Mouse (Mus musculus) neural tube, embryonic 12.5 days (tissue): ENCODE data around the gene Armcx5. TPM values are rescaled to one million over a fixed set of nuclear protein-coding genes. Genes with fewer than 3 reads are reported as not detected.
A peak's percentile ranks its signal among the peaks of the same experiment; 100 is the strongest.
"Not testable (repeated sequence)": the region's sequence is repeated elsewhere in the genome, so short reads cannot be mapped to it uniquely, and the experiment has no call there.

Experiments used
- ATAC-seq: fragments of 200-750 bp; cut with Nextera tagmentation; 2 replicates; pipeline ENCODE4 v1.8.0; 2017; ENCODE audit warnings: low read depth, mild to moderate bottlenecking, moderate TSS enrichment, moderate library complexity; ENCODE audit not compliant: low FRiP score
- H3K27ac ChIP-seq: fragments of 300-500 bp; sonication (generic); 2 replicates; pipeline ENCODE4 v1.5.1; 2016
- H3K27me3 ChIP-seq: fragments of 300-500 bp; sonication (generic); replicated peaks from 2 replicates; pipeline ENCODE4 v1.6.1; 2016; ENCODE audit warnings: mild to moderate bottlenecking
- H3K36me3 ChIP-seq: fragments of 300-500 bp; sonication (generic); 2 replicates; pipeline ENCODE4 v1.6.1; 2016; ENCODE audit warnings: mild to moderate bottlenecking
- H3K4me1 ChIP-seq: fragments of 300-500 bp; sonication (generic); 2 replicates; pipeline ENCODE4 v1.6.1; 2016
- H3K4me2 ChIP-seq: fragments of 300-500 bp; sonication (generic); replicated peaks from 2 replicates; pipeline ENCODE4 v1.6.1; 2016; ENCODE audit warnings: mild to moderate bottlenecking
- H3K4me3 ChIP-seq: fragments of 300-500 bp; sonication (generic); 2 replicates; pipeline ENCODE4 v1.5.1; 2016
- H3K9ac ChIP-seq: fragments of 300-500 bp; sonication (generic); 2 replicates; pipeline ENCODE4 v1.6.1; 2016; ENCODE audit warnings: mild to moderate bottlenecking
- H3K9me3 ChIP-seq: fragments of 300-500 bp; sonication (generic); 2 replicates; pipeline ENCODE4 v1.6.1; 2016; ENCODE audit warnings: mild to moderate bottlenecking
- WGBS: fragments of 180-500 bp; shearing (Covaris S2); methylation state at CpG from one replicate; pipeline ENCODE4 v1.1.7; 2016; 5-methylcytosine and 5-hydroxymethylcytosine counted together
- microRNA counts: library from miRNA; unstranded; fragments of <30 nt; microRNA quantifications from one replicate; lab custom pipeline; 2017
- microRNA-seq: library from miRNA; unstranded; fragments of <30 nt; microRNA quantifications from one replicate; pipeline ENCODE4, GENCODE M21; 2017
- polyA plus RNA-seq: library from polyadenylated mRNA; unstranded; fragments of >200 nt; fragmentation: Nextera tagmentation; extraction: Ambion mirVana; gene quantifications from 2 replicates; pipeline ENCODE4 v1.2.1, GENCODE M21; 2016

The Armcx5 gene
- polyA plus RNA-seq, 1 experiment from 2014 or later: 12.8 TPM

GRCm38 (mm10) chrX:135768565-135768964, 26.0 kb downstream of the Armcx5 start:
- Histone ChIP-seq H3K4me1 (no peaks in the 10 kb centered on the region), H3K27ac (no peak overlapping the region), H3K4me3 (no peak overlapping the region), H3K27me3 (no peaks in the 10 kb centered on the region), H3K4me2 (no peak overlapping the region), H3K9me3 (no peaks in the 10 kb centered on the region), H3K9ac (no peak overlapping the region), H3K36me3 (no peaks in the 10 kb centered on the region)
- WGBS: 84% methylated on average over 2 of the region's 2 CpGs
- ATAC-seq: no peak

- Histone ChIP-seq H3K27me3 (no peaks in the 10 kb centered on the region), H3K36me3 (no peaks in the 10 kb centered on the region), H3K9me3 (no peaks in the 10 kb centered on the region), H3K4me2 (no peak overlapping the region), H3K9ac (no peak overlapping the region), H3K4me1 (no peaks in the 10 kb centered on the region), H3K4me3 (no peak overlapping the region), H3K27ac (no peak overlapping the region)
- no peak for ATAC-seq
These were observed 49.0 kb downstream of the Armcx5 start for GRCm38 (mm10) chrX:135791536-135791935.

- Histone ChIP-seq H3K4me3 (no peak overlapping the region), H3K9me3 (no peaks in the 10 kb centered on the region), H3K4me2 (no peak overlapping the region), H3K36me3 (no peaks in the 10 kb centered on the region), H3K4me1 (no peaks in the 10 kb centered on the region), H3K27ac (no peak overlapping the region), H3K27me3 (no peaks in the 10 kb centered on the region), H3K9ac (no peak overlapping the region)
- no peak for ATAC-seq
- 71% methylated on average over 6 of the region's 6 CpGs for WGBS
These were observed 49.8 kb downstream of the Armcx5 start for GRCm38 (mm10) chrX:135792326-135792725.

- peak overlapping the region; percentile 63 for H3K9ac ChIP-seq
- not testable (repeated sequence) for H3K4me1 ChIP-seq, H3K27ac ChIP-seq, H3K27me3 ChIP-seq, H3K9me3 ChIP-seq
- H3K4me3 ChIP-seq: peak overlapping the region; percentile 54
- peak; percentile 93 for ATAC-seq
- 15% methylated on average over 26 of the region's 27 CpGs for WGBS
- peak overlapping the region; percentile 64 for H3K4me2 ChIP-seq
- H3K36me3 ChIP-seq: peaks cover 15% of the 10 kb centered on the region
These were observed 53.2 kb downstream of the Armcx5 start for GRCm38 (mm10) chrX:135795591-135796304.

- H3K4me1 ChIP-seq, H3K27me3 ChIP-seq, H3K27ac ChIP-seq, H3K9me3 ChIP-seq: not testable (repeated sequence)
- WGBS: 25% methylated on average over 24 of the region's 26 CpGs
- peak overlapping the region; percentile 64 for H3K4me2 ChIP-seq
- H3K4me3 ChIP-seq: peak overlapping the region; percentile 54
- peak overlapping the region; percentile 63 for H3K9ac ChIP-seq
- H3K36me3 ChIP-seq: peaks cover 17% of the 10 kb centered on the region
- peak; percentile 85 for ATAC-seq
These were observed 54.0 kb downstream of the Armcx5 start for GRCm38 (mm10) chrX:135796305-135797211.

MicroRNA genes within 50 kb of the gene (microRNA counts, 519-probe panel; counts per million panel counts)
- 342 counts per million, percentile 67 among the panel's probes with 10 or more counts for microRNA mmu-miR-1970 (lab: Ali Mortazavi, UCI)

Small RNA genes within 50 kb of the gene (microRNA-seq; reads per million reads assigned to microRNA genes)
- gene Mir1970 (not detected), gene Mir7646 (not detected)

Other genes starting within 250 kb of the Armcx5 start
- gene AV320801, start 248.1 kb upstream of the Armcx5 start, polyA plus RNA-seq: not detected in 2 replicates
- gene Nxf7, start 144.0 kb upstream of the Armcx5 start, polyA plus RNA-seq: not detected in 2 replicates
- gene Prame, start 115.0 kb upstream of the Armcx5 start, polyA plus RNA-seq: not detected in 2 replicates
- not detected in 2 replicates for gene Tcp11x2, start 48.9 kb upstream of the Armcx5 start, polyA plus RNA-seq
- not detected in 2 replicates for gene Tmsb15a, start 17.5 kb upstream of the Armcx5 start, polyA plus RNA-seq
- 102 and 111 TPM in 2 replicates for gene Gprasp1, start within 50 bp of the Armcx5 start, polyA plus RNA-seq
- 80.2 and 90.3 TPM in 2 replicates for gene Bhlhb9, start 54.9 kb downstream of the Armcx5 start, polyA plus RNA-seq
- 73.5 and 77.1 TPM in 2 replicates for gene Gprasp2, start 96.3 kb downstream of the Armcx5 start, polyA plus RNA-seq